Mouse (Mus musculus) T-helper 17 cell (primary cell): ENCODE measurements at regions not wholly inside any gene's neighbourhood (a gene's known extent, or its start where the extent isn't known, plus 50 kb on each side); places are given as distances from the start of the nearest gene placed in this dataset.

ENCODE experiments used
- in situ Hi-C, 2 experiments: fragments of 300-600 bp; cut with MboI, MseI; formaldehyde crosslinking; loops; 1 replicate in 1 of 2; 2 replicates in 1 of 2; pipeline ENCODE4 v1.15.1; 2025; ENCODE audit warnings: high pct_unique_total_duplicates in 2 of 2

GRCm38 (mm10) chr10:99524273-99525212 is 234.9 kb downstream of the Csl start:
- in situ Hi-C loops = no loop called here

DNA sequence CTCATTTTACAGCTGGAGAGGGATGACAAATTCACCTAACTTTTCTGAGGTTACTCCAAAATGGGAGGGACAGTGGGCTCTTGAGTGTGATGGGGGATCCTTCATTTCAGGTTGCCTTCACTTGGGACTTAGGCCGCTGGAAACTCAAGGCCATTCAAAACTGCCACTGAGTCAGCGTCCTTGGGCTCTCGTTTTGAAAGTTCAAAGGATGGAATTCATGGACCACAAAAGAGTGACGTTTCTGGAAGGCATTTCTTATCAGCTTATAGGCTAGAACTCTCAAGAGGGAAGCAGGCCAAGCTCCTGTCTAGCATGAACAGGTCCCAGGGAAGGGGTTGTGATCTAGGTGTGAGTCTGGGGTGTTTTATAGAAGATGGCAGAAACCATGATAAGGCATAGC is 233.3 kb downstream of the Csl start:
- in situ Hi-C loops = no loop called here

DNA sequence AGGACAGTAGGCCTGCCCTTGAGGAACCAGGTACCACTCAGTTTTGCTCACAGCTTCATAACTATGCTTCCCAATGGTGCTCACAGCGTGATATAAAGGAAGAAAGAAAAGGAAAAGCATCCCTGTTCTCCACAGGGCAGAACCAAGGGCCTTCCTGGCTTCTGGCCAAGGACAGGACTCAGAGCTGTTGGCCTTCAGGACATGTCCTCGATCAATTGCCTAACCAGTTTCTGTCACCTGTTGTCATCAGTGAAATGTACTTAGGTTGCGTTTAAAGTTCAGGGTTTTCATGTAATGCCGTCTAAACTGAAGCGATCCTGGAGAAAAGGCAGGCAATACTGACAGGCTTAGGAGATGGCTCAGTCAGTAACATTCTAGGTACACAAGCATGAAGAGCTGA is 232.9 kb downstream of the Csl start:
- in situ Hi-C loops = no loop called here

- in situ Hi-C loops = no loop called here
Measured at GRCm38 (mm10) chr10:99531104-99531503, 228.4 kb downstream of the Csl start.

GRCm38 (mm10) chr10:99531556-99531955 is 227.9 kb downstream of the Csl start:
- in situ Hi-C loops = no loop called here

DNA sequence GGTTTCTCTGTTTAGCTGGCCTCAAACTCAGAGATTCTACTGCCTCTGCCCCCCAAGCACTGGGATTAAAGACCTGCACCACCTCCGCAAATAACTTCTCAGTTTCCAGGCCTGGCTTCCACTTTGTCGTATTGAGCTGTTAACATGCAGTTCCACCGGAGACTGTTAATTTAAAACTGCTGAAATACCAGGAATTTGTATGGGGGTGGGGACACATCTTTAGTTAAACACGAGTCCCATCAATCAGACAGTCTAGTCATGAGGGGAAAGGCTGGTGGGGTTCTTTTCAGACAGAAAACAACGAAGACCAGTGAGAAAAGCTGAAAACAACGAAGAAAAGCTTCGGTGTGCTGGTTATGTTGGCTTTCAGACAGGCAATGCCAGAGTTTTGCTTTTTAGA is 227.5 kb downstream of the Csl start:
- in situ Hi-C loops = no loop called here

DNA sequence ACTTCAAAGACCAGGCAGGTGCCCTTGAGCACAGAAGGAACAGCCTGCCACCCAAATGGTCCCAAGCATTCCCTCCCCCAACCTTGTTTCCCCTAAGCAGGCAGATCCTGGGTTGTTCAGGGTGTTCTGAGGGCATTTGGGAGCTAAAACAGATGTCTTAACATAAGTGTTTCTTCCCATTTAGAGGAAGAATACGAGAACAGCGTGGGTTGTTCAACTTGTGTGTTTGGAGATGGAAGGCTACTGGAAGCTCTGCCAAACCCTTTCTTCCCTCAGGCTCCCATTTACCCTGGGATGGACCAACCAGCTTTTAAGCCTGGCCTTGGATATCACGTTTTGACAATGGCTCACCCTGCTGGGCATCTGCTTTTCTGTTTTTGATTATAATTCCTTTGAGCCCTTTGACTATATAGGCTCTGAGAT is 226.8 kb downstream of the Csl start:
- in situ Hi-C loops = no loop called here

GRCm38 (mm10) chr10:99533468-99533867 is 226.0 kb downstream of the Csl start:
- in situ Hi-C loops = no loop called here

- in situ Hi-C loops = no loop called here
Measured at GRCm38 (mm10) chr10:99534237-99534636, 225.2 kb downstream of the Csl start.

DNA sequence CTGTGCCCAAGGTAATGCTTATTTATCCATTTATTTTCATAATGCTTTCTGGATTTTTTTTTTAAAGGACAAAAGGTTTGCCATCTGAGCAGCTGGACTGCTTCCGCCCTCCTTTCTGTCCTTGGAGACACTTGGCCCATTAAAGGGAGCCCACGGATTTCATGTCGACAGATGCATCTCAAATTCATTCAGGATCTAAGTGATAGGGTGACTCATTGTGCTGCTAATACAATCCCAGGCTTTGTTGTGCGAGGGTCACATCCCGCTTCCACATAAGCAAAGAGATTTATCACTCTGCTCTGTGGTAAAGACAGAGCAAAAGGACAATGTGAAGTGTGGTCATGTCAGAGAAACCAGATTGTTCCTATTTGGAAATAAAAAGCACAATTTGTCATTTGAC is 220.8 kb downstream of the Csl start:
- in situ Hi-C loops = no loop called here

DNA sequence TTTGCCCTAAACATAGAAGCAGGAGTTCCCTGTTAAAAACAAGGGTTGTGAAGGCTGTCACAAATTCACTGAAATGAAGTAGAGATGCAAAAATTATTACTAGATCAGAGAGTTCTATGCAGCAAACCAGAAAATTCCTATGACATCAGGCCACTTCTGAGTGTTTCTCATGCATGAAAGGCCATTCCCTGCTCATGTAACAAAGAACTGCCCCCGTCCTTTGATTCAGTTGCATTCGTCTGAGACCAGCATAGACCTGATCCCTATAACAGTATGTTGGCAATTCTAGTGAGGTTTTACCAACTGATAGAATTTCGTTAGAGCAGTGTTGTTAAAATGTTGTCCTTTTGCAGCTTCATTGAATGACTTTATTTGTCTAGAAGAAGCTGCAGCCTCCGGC is 207.1 kb downstream of the Csl start:
- in situ Hi-C loops = loop anchor here in 1 of 2 experiments (10.0 kb wide), 1 partner anchor 88 kb away; no protein-coding TSS in a partner anchor

- in situ Hi-C loops = loop anchor here in 1 of 2 experiments (10.0 kb wide), 1 partner anchor 88 kb away; no protein-coding TSS in a partner anchor
Measured at GRCm38 (mm10) chr10:99552836-99553540, 206.5 kb downstream of the Csl start.

DNA sequence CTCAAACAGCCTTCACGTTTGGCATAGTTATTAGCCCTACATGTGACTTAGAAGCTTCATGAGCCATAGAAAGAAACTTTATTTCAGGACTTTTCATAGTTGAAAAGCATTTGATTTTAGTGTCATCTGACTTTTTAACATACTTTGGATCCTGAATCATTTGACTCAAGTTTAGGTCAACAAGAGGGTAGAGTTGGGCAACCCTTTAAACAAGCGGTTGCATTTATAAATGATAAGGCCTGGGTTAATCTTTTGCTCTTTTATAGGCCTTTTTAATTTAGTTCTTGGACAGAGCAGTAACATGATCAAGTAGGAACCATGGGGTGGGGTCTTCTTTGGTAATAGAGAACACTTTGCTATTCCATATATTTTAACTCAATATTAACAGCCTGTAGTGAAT is 204.4 kb downstream of the Csl start:
- in situ Hi-C loops = loop anchor here in 1 of 2 experiments (10.0 kb wide), 1 partner anchor 90 kb away; no protein-coding TSS in a partner anchor

GRCm38 (mm10) chr10:99555658-99556352 is 203.7 kb downstream of the Csl start:
- in situ Hi-C loops = loop anchor here in 1 of 2 experiments (10.0 kb wide), 1 partner anchor 91 kb away; no protein-coding TSS in a partner anchor

DNA sequence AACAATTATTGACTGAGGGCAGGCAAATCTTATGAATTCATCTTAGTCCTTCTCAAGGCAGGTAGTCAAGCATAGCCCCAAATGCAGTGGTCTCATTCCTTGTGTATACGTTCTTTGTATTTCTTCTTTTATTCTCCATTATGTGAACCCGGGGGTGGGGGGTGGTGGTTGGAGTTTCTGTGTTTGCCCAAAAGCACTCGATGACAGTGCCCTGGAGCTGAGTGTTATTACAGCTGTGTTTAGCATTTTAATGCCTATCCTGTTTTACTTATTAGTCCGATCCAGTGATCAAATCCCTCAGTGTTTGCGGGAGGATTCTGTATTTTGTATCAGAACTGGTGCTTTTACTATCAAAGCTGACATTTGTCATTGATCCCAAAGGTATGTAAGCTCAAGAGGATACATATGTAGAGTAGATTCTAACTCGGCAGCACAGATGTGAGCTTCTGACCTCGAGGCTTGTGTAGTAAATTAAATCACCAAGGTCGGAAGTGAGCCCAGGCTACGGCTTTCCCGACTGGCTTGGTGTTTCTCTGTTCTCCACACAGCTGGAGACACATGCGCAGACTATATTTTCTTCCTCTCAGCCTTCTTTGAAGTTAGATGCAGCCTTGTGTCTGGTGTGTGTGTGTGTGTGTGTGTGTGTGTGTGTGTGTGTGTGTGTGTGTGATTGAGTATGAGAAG is 203.0 kb downstream of the Csl start:
- in situ Hi-C loops = loop anchor here in 1 of 2 experiments (10.0 kb wide), 1 partner anchor 92 kb away; no protein-coding TSS in a partner anchor

GRCm38 (mm10) chr10:99558656-99559055 is 200.8 kb downstream of the Csl start:
- in situ Hi-C loops = loop anchor here in 1 of 2 experiments (10.0 kb wide), 1 partner anchor 94 kb away; no protein-coding TSS in a partner anchor

DNA sequence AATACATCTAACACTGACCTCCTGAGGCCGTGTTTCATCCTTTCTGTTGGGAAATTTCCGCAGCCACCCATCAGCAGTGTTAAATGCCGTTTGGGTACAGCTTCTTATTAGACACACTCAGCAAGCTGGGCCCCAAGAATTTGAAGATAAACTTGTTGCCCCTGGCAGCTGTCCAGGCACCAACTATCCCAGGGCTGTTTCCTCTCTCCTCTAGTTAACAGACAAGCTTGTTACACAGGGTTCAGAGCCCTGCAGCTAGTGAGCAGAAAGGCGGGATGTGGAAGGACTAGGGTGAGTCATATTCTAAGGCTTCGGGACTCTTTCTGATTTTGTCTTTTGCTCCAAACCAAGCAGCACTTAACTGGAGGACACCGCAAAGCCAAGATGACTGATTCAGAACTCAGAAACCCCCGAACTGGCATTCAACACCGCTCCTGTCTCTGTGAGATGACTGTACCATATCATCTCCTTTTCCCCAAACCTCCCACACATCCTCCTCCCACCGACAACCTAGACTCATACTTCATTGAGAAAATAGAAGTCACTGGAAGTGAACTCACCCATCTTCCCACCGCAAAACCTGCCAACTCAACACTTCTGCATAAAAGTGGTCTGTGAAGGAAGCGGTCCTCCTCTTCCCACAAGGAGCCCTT is 198.2 kb downstream of the Csl start:
- in situ Hi-C loops = no loop called here

DNA sequence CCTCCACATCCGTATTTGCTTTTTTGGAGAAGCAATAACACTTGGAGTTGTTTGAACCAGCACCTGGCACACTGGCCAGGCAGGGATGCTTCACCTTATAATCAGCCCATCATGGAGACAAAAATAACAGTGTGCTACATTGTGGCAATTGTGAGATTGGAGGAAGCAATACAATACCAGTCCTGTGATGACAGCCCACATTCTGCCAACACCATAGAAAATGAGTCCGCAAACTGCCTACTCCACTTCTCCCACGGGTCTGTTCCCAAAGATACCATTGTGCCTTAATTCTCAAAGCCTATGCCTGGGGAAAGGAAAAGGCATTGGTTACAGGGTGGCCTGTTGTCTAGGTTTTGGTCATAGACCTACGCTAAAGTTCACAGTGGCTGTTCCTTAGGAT is 194.9 kb downstream of the Csl start:
- in situ Hi-C loops = loop anchor here in 1 of 2 experiments (5.0 kb wide), 1 partner anchor 77 kb away; no protein-coding TSS in a partner anchor

GRCm38 (mm10) chr10:99568424-99568823 is 191.0 kb downstream of the Csl start:
- in situ Hi-C loops = loop anchor here in 1 of 2 experiments (5.0 kb wide), 1 partner anchor 81 kb away; no protein-coding TSS in a partner anchor

GRCm38 (mm10) chr10:99570190-99570589 is 189.3 kb downstream of the Csl start:
- in situ Hi-C loops = loop anchor here in 1 of 2 experiments (10.0 kb wide), 1 partner anchor 385 kb away; no protein-coding TSS in a partner anchor
